Mouse (Mus musculus): ENCODE measurements around the gene L1cam.

Gene L1cam

GRCm38 (mm10) chrX:73895719-73896118 is at the start of gene L1cam:
TSS of gene L1cam (minus strand) at chrX:73896105.
- peak; percentile 33 to 57 for DNase-seq (ENCODE audit: low spot score in 2 of 2)

DNA sequence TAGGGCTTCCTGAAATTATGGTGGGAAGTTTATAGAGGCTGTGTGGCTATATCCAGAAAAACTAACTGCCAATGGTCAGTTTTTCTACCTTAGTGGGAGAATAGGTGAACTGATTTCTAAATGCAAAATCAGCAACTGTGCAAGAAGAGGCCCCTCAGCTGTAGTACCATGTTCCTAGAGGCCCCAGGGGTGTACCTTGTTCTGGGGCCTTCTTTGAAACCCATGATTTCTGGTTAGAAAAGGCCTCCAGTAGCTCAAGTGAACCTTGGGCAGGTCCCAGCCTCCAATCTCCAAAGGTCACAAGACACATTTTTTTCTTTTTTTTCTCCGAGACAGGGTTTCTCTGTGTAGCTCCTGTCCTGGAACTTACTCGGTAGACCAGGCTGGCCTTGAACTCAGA is 46.4 kb upstream of the L1cam start:
- no peak for DNase-seq (ENCODE audit: low spot score in 2 of 2)

DNA sequence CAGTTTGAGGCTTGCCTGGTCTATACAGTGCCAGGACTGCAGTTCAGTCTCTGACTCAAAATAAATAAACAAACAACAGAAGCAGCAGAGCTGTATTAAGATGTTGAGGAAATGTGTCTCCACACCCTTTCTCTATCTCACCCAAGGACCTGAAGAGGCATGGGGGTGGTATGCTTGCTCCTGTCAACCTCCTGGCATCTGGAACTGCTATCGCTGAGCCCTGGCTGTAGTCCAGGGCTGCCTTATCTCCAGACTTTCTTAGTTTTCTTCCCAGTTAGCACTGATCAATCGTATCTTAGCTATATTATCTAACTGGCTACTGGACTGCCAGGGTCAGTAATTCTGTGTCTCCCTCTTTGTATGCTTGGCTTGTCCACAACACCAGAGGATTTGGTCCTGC is 46.0 kb upstream of the L1cam start:
- no peak for DNase-seq (ENCODE audit: low spot score in 2 of 2)

- no peak for DNase-seq (ENCODE audit: low spot score in 2 of 2)
These were observed 36.0 kb upstream of the L1cam start for GRCm38 (mm10) chrX:73931871-73932270.

DNA sequence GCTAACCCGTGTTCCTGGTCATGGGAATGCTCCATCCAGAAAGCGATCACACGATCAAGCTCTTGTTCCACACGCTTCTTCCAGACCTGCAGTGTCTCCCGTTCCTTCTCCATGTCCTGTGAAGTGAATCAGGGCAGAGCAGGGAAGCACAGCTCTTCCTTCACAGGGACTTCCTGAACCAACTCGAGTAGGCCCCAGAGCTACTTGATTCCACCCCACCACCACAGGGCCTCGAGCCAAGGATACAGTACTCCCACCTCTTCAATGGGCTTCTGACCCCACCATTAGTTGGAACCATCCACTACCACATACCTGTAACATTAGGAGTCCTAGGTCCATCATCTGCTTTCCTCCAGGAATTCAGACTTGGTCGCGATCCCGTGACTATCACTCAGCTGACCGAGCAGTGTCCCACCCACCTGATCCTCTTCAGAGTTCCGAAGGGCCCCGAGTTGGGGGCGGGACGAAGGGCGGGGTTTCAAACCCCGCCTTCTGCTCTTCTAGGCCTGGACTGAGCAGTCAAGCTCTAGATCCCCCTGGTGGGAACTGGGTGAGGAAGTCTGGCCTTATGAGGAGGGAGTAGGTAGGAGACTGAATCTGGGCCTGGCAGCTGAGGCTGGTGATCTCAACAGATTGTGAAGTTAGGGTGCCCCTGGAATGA is 34.6 kb upstream of the L1cam start, which contains the start of gene Renbp:
TSS of gene Renbp (minus strand) at position 449 of the 661 bp plus-strand sequence.
- DNase-seq (ENCODE audit: low spot score in 2 of 2) = peak; percentile 29 to 60

DNA sequence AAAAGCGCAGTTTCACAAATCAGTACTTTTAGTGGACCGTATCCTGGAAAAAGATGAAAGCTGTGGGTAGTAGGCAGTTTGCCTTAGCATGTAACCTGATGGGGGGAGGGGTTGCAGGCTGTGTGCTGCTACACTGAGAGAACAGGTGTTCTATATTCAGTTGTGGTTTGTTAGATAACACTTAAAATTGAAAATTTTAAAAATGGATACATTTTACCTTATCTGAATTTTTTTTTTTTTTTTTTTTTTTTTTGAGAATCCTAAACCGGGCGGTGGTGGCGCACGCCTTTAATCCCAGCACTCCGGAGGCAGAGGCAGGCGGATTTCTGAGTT is 26.6 kb upstream of the L1cam start:
- no peak for DNase-seq (ENCODE audit: low spot score in 2 of 2)

DNA sequence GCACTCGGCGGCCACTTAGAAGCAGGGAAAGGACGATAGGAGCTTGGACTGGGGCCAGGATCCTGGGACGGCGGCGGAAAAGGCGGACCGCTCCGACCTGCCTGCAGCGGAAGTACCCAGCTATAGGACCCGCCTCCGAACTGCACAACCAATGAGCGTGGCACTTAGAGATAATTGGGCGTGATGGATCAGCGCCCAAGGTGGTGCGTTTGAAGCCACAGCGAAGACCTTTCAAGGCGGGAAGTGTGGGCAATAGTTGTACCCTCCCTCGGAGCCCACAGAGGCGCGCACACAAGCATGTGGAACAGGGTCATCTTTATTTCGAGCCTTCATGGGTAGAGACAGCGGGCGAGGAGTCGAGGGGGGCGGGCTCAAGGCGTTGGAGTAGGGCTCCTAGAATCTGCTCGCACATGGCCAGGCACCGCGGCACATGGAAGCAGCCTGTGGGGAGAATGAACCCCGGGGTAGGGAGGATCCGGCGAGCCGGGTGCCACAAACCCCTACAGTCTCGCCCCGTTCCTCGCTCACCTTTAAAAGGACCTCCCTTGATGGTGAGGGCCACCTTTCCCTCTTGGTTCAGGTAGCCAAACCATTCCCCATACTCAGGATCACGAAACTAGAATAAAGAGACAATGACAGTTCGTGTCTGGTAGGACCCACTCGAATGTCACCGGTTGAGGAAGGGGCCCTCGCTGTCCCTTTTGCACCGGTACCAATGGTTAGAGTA is 26.1 kb upstream of the L1cam start, which contains the start of the genes Arhgap4 and Naa10:
TSS of gene Arhgap4 (minus strand) at position 48 of the 727 bp plus-strand sequence.
TSS of gene Naa10 (minus strand) at position 122 of the 727 bp plus-strand sequence.
- peak; percentile 59 to 67 for DNase-seq (ENCODE audit: low spot score in 2 of 2)

- DNase-seq (ENCODE audit: low spot score in 2 of 2) = no peak
These were observed 25.4 kb upstream of the L1cam start for GRCm38 (mm10) chrX:73921285-73921822.

DNA sequence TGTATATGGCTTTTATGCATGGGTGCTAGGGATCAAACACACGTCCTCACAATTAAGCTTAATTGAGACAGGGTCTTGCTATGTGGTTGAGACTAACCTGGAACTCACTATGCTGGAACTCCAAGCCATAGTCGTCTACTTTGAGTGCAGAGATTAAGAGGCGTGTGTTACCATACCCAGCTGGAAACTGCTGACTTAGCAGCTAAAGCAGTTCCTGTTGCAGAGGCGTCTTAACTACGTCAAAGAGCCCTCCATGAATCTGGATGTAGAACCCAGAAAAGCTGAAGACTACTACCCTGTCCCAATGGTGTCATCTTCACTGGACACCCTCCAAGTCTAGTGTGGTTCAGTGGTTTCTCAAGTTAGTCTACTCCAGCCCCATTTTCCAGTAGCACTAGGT is 22.7 kb upstream of the L1cam start:
- no peak for DNase-seq (ENCODE audit: low spot score in 2 of 2)

- no peak for DNase-seq (ENCODE audit: low spot score in 2 of 2)
These were observed 21.0 kb upstream of the L1cam start for GRCm38 (mm10) chrX:73916945-73917344.

- peak; percentile 89 to 94 for DNase-seq (ENCODE audit: low spot score in 2 of 2)
These were observed 19.2 kb upstream of the L1cam start for GRCm38 (mm10) chrX:73914827-73915703.

DNA sequence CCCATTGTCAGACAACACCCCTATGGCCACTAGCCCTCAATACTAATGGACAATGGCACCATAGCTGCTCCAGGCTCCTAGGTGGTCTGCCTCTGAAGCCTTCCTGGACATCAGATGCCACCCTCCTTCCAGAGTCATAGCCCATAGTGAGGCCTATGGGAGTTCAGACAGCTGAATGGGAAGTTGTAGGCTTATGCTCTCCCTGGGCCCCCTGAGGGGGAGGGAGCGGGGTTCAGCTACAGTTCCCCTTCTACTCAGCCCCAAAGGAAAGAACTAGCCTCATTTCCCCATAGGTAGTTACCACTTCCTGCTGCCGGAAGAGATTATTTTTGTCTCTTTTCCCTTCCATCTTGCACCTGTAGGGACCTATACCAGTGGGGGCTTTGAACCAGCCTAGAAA is 15.7 kb upstream of the L1cam start:
- DNase-seq (ENCODE audit: low spot score in 2 of 2) = peak; percentile 14 to 41

- DNase-seq (ENCODE audit: low spot score in 2 of 2) = peak; percentile 34 to 39
These were observed 15.3 kb upstream of the L1cam start for GRCm38 (mm10) chrX:73911156-73911555.

- DNase-seq (ENCODE audit: low spot score in 2 of 2) = peak in 1 of 2 experiments; percentile 3
These were observed 14.5 kb upstream of the L1cam start for GRCm38 (mm10) chrX:73910451-73910850.

DNA sequence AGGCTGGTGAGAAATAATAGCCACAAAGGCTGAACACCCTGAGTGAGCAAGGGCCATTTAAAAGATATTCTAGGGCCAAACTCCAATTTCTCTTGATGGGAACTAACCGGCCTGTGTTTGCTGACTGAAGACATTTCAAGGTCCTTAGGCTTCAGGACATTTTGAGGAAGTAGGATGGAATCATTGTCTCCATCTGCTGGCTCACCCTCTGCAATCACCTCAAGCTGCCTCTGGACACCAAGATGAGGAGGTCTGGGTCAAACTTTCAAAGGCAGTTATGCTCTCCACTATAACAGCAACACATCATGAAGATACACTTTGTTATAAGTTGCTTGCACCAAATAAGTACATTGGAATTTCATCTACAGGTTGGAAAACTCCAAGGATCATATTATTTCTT is 14.1 kb upstream of the L1cam start:
- DNase-seq (ENCODE audit: low spot score in 2 of 2) = no peak

DNA sequence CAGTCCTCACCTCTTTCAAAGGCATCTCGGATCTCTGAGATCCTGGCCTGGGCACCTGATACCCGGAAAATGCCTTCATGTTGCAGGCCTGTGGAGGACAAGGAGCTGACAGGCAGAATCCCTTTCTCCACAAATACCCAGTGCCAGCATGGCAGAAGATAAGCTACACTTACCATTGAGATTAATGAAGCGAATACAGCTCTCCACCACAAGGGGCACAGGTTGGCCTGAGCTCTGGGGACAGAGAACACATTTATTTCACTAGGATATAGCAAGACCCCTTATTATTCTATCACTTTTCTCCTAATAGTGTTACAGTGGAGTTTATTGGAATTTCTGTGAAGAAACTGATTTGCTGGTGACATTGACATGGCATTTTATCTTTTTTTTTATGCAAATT is 2.1 kb upstream of the L1cam start:
- DNase-seq (ENCODE audit: low spot score in 2 of 2) = no peak

- DNase-seq (ENCODE audit: low spot score in 2 of 2) = no peak
These were observed 3.1 kb downstream of the L1cam start for GRCm38 (mm10) chrX:73892833-73893232.

GRCm38 (mm10) chrX:73891551-73892152 is 4.3 kb downstream of the L1cam start, which contains the start of gene Avpr2:
TSS of gene Avpr2 (plus strand) at chrX:73892102.
- no peak for DNase-seq (ENCODE audit: low spot score in 2 of 2)

DNA sequence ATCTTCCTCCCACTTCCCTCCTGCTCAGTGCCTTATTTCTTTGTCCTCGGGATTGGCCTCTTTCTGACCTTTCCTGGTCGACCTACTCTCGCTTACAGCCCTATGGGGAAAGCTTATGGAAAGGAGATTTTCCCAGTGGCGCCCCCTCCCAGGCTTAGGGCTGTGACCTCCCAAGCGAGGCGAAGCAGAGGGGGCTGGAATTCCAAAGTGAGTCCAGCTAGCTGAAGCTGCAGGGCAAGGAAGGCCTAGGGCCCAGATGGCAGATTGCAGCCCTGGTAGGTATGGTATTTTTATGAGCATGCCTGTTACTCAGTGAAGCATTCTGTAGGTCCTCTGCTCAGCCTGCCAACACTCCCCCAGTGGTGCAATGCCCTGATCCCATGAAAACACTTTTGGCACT is 14.4 kb downstream of the L1cam start:
- no peak for DNase-seq (ENCODE audit: low spot score in 2 of 2)

GRCm38 (mm10) chrX:73881036-73881427 is 14.9 kb downstream of the L1cam start:
- no peak for DNase-seq (ENCODE audit: low spot score in 2 of 2)

All from natural killer cell, adult 2 months (primary cell).